Mouse (Mus musculus) urinary bladder, postnatal 10 days (tissue): ENCODE results near the gene Olfr564.

Experiments used
- DNase-seq: peaks from one replicate; pipeline ENCODE4 v3.0.0; 2022; ENCODE audit warnings: low spot score

The Olfr564 gene

GRCm38 (mm10) chr7:102803180-102803579, at the start of gene Olfr564:
TSS of gene Olfr564 (plus strand) at chr7:102803480.
- no peak for DNase-seq

GRCm38 (mm10) chr7:102759266-102759665, 44.0 kb upstream of the Olfr564 start, which contains the start of the genes Olfr560 and Olfr78:
TSS of gene Olfr560 (minus strand) at chr7:102759366.
TSS of gene Olfr78 (minus strand) at chr7:102759471.
- no peak for DNase-seq

DNA sequence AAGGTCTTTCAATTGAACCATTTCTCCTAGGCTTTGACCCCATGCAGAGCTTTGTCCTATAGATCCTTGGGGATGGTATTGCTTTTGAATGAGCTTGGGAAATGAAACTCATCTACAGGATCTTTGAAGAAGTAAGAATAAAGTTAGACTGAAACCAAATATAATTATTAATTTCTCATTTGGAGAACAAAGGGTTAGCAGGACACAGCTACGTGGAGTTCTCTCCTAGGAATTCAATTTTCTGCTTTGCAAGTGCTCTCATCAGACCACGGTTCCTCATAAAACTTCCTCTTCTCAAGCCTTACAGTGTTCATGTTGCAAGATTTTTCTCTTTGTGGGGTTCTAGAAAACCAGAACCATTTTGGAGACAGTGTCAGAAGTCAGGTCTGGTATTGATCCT, 32.4 kb upstream of the Olfr564 start, which contains the start of gene Olfr561:
Gene Olfr561 (plus strand): TSS at position 301 of the 400 bp plus-strand sequence.
- DNase-seq: no peak
